Mouse (Mus musculus): ENCODE results near the gene Zbtb42. TPM values are rescaled to one million over a fixed set of nuclear protein-coding genes. Genes with fewer than 3 reads are reported as not detected.

The Zbtb42 gene
- total RNA-seq, 1 experiment from 2014 or later: 2.8 TPM

GRCm38 (mm10) chr12:112688458-112688857 is 9.8 kb downstream of the Zbtb42 start:
- DNase-seq: no peak

- DNase-seq: peak; percentile 98
Observed at GRCm38 (mm10) chr12:112693185-112694126, 14.8 kb downstream of the Zbtb42 start.

DNA sequence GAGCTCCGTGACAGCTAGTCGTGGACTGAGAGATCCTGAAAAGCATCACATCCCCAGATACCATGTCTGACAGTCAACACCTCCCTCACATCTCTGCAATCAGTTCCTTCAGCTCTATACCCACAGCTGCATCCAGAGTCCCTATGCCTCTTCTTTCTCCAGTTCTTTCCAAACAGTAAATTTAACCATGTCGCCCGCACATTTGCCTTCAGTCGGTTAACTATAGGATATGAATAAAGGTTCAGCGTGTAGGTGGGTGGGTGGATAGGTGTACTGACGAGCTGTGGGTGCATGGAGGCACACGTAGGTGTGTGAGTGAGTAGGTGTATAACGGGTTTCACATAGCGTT is 15.5 kb downstream of the Zbtb42 start:
- DNase-seq: no peak

DNA sequence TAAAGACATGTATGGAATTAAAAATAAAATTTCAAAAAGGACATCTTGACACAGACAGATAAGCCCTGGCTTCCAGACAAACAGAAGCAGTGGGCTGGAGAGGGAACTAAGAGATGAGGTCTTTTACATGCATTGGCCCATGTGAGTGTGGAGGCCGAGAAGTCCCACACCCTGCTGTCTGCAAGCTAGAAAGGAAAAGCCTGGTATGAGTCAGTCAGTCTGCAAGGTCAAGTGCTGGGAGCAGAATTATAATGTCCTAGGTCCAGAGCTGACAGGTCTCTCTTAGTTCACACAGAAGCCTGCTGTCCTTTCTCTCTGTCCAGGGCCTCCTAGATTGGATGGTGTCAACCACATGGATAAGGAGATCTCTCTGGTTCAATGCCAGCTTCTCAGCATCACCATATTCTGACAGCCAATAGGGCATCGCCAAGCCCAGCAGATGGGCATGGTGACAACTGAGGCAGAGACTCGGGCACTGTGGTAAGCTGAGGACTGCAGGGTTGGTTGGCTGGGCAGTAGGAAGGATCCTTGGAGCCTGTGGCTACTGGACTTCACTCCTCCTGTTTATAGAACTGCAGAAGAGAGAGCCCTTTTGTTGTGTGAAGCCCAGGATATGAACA is 18.3 kb downstream of the Zbtb42 start:
- DNase-seq: peak; percentile 46

GRCm38 (mm10) chr12:112700522-112700921 is 21.9 kb downstream of the Zbtb42 start:
- DNase-seq: no peak

GRCm38 (mm10) chr12:112702374-112703320 is 24.0 kb downstream of the Zbtb42 start:
- no peak for DNase-seq

GRCm38 (mm10) chr12:112706704-112707572 is 28.3 kb downstream of the Zbtb42 start:
- DNase-seq: peak; percentile 93

DNA sequence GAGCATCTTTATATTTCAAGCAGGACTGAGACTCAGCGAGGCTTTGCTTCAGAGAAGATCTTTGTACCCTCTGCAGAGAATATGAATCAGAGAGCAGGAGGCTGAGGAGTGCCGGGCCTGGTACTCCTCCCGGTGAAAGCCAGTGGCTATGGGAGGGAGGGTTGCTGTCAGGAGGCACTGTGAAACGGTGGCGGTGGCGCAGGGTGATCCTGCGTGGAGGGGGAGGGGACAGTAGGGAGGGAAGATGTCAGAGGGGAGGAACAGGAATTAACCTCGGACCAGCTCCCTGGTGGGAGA is 28.9 kb downstream of the Zbtb42 start:
- no peak for DNase-seq

- DNase-seq: peak; percentile 40
Observed at GRCm38 (mm10) chr12:112713984-112714383, 35.4 kb downstream of the Zbtb42 start.

DNA sequence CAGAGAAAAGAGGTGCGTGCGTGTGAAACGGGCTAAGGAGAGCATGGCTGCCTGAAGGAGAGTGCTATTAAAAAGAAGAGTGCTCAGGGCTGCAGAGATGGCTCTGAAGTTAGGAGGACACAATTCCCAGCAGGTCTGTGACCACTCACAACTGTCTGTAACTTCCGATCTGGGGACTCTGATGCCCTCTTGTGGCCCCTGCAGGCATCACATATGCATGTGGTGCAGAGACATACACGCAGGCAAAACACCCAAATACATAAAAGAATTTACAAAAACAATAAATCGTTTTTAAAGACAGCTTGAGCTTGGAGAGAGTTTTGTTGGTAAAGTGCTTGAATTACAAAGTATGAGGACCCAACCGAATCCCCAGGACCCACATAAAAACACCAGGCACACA is 38.5 kb downstream of the Zbtb42 start:
- DNase-seq: peak; percentile 76

DNA sequence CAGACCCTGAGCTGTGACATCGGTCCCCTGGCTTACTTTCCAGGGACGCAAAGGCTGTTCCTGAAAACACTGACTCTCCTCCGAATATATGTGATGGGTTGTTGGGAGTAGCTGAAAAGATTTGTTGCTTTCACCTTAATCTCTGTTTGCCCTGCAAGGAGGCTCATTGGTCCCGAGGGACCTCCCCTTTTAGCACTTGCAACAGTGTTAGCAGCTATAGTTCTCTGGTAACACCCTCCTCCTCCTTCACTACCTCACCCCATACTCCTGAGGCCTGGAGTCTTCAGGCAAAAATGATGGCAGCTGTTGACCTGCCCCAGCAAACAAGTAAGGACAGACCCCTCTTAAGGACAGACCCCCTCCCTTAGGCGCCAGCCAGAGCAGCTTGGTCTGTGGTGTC is 40.4 kb downstream of the Zbtb42 start:
- DNase-seq: no peak

- DNase-seq: no peak
Observed at GRCm38 (mm10) chr12:112720216-112720615, 41.6 kb downstream of the Zbtb42 start, which contains the start of gene Cep170b. TSS of gene Cep170b (plus strand) at chr12:112720455.

- peak; percentile 73 for DNase-seq
Observed at GRCm38 (mm10) chr12:112720890-112721423, 42.3 kb downstream of the Zbtb42 start.

DNA sequence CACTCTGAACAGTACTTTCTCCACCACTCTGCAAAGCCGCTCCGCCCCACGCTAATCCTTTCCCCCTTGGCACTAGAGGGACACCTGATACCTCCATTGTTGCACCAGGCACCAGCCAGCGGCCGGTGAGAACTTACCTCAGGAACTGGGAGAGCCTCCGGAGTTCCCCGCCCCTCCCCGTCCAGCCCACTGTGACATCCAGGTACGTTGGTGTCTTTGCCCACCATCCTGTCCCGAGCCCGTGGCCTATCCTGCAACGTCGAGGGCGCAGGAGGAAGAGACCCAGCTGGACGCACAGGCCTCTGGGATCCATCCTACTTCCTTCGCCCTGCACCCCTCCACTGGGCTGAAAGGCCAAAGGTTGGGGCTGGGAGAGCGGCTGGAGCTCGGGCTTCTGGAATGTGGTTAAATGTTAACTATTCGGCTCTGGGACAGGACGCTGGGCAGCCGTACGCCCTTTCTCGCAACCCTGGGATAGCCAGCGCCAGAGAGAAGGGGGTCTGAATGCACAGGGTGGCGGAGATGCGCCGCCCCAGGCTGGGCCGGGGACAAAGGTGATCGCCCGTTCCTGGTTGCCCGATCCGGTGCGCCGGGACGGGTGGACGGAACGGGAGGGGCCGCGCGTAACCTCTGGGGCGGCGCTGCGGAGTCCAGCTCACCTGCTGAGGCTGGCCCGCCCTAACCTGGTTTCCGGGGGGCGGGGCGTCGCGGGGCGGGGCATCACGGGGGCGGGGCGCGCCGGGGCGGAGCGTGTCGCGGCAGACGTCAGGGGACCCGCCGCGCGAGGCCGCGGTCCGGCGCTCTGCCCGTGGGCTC is 43.0 kb downstream of the Zbtb42 start:
- peak; percentile 79 for DNase-seq

GRCm38 (mm10) chr12:112722240-112723027 is 43.8 kb downstream of the Zbtb42 start:
- DNase-seq: peak; percentile 86

DNA sequence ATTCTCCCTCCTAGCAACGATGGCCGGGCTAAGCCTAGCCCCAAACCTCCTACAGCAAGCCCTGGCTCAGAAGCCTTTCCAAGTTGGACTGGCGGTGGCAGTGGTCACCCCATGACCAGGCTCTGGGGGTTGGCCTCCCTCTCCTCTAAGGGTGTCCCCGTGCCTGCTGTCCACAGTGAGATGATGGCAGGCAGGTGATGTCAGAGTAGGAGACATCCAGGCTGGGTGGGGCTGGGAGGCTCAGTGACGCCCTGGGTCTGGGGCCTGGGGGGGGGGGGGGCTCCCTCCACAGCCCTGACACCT is 44.4 kb downstream of the Zbtb42 start:
- DNase-seq: no peak

GRCm38 (mm10) chr12:112723445-112723844 is 44.8 kb downstream of the Zbtb42 start:
- no peak for DNase-seq

DNA sequence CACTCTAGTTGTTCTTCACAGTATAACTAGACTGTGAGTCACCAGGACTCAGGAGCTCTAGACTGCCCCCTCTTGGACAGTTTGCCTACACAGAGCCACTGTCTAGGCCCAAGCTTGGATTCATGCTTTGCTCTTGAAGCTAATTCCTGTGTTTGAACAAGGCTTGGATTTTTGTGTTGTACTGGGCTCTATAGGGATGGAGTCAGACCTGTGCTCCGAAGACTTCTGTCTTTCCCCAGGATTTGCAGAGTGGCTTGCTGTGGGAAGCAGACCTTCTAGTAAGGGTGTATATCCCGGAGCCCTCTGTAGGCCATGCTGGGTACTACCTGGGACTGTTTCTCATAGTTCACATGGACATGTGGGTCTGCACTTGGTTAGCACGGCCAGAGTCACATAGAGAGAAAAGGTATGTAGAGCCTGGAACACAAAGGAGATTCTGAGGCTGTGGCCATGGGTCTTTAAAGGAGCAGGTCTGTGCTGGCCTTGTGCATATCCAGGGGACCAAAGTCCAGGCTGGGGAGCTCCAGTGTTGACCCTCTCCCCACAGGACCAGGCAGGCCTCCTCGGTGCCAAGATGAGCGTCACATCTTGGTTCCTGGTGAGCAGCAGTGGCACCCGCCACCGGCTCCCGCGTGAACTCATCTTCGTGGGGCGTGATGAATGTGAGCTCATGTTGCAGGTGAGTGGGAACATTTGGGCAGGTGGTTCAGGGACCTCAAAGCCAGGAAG is 45.6 kb downstream of the Zbtb42 start:
- DNase-seq: peak; percentile 80

DNA sequence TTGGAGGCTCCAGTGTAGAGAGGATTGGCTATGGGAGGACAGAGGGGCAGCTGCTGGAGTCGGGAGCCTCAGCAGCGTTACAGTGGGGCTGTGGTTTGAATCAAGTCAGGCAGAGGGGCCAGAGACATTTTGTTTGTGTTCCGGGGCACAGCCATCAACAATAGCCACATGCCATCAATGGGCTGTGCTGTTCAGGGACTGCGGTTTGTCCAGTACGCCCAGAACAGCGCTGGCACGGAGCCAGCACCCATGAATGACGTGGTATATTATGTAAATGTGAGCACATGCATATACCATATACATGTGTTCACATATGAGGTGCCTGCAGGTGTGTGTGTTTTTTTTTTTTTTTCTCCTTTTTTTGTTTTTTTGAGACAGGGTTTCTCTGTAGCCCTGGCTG is 49.2 kb downstream of the Zbtb42 start:
- no peak for DNase-seq

Measured in adrenal gland, postnatal 14 days (tissue).